Mouse (Mus musculus): ENCODE measurements around the gene Arhgef25. TPM values are rescaled to one million over a fixed set of nuclear protein-coding genes. Genes with fewer than 3 reads are reported as not detected.
"Not testable (repeated sequence)": the region's sequence is repeated elsewhere in the genome, so short reads cannot be mapped to it uniquely, and the experiment has no call there.

Gene Arhgef25
- total RNA-seq, 1 experiment from 2014 or later, result 18.4 TPM

- ATAC-seq (replicated peaks in 1 of 2; ENCODE audit: insufficient read depth in 1 of 2, low FRiP score in 2 of 2, low TSS enrichment in 1 of 2, low read depth in 1 of 2, poor library complexity in 2 of 2, severe bottlenecking in 2 of 2), result peak in 1 of 2 experiments; percentile 30; a peak in 1 of 4 replicates
Measured at GRCm38 (mm10) chr10:127210961-127211405, 21.1 kb upstream of the Arhgef25 start.

- ATAC-seq (replicated peaks in 1 of 2; ENCODE audit: insufficient read depth in 1 of 2, low FRiP score in 2 of 2, low TSS enrichment in 1 of 2, low read depth in 1 of 2, poor library complexity in 2 of 2, severe bottlenecking in 2 of 2), result no peak
Measured at GRCm38 (mm10) chr10:127209928-127210570, 20.2 kb upstream of the Arhgef25 start.

- ATAC-seq (replicated peaks in 1 of 2; ENCODE audit: insufficient read depth in 1 of 2, low FRiP score in 2 of 2, low TSS enrichment in 1 of 2, low read depth in 1 of 2, poor library complexity in 2 of 2, severe bottlenecking in 2 of 2), result no peak
Measured at GRCm38 (mm10) chr10:127208921-127209320, 19.0 kb upstream of the Arhgef25 start.

- ATAC-seq (replicated peaks in 1 of 2; ENCODE audit: insufficient read depth in 1 of 2, low FRiP score in 2 of 2, low TSS enrichment in 1 of 2, low read depth in 1 of 2, poor library complexity in 2 of 2, severe bottlenecking in 2 of 2), result peak in 1 of 2 experiments; percentile 34; a peak in 1 of 4 replicates
Measured at GRCm38 (mm10) chr10:127205373-127205772, 15.5 kb upstream of the Arhgef25 start.

GRCm38 (mm10) chr10:127204589-127204988 is 14.7 kb upstream of the Arhgef25 start:
- no peak for ATAC-seq (replicated peaks in 1 of 2; ENCODE audit: insufficient read depth in 1 of 2, low FRiP score in 2 of 2, low TSS enrichment in 1 of 2, low read depth in 1 of 2, poor library complexity in 2 of 2, severe bottlenecking in 2 of 2)

GRCm38 (mm10) chr10:127203106-127203505 is 13.2 kb upstream of the Arhgef25 start:
- ATAC-seq (replicated peaks in 1 of 2; ENCODE audit: insufficient read depth in 1 of 2, low FRiP score in 2 of 2, low TSS enrichment in 1 of 2, low read depth in 1 of 2, poor library complexity in 2 of 2, severe bottlenecking in 2 of 2), result no peak

- no peak for ATAC-seq (replicated peaks in 1 of 2; ENCODE audit: insufficient read depth in 1 of 2, low FRiP score in 2 of 2, low TSS enrichment in 1 of 2, low read depth in 1 of 2, poor library complexity in 2 of 2, severe bottlenecking in 2 of 2)
Measured at GRCm38 (mm10) chr10:127200279-127200678, 10.4 kb upstream of the Arhgef25 start.

GRCm38 (mm10) chr10:127199474-127199873 is 9.6 kb upstream of the Arhgef25 start:
- ATAC-seq (replicated peaks in 1 of 2; ENCODE audit: insufficient read depth in 1 of 2, low FRiP score in 2 of 2, low TSS enrichment in 1 of 2, low read depth in 1 of 2, poor library complexity in 2 of 2, severe bottlenecking in 2 of 2), result no peak

- no peak for ATAC-seq (replicated peaks in 1 of 2; ENCODE audit: insufficient read depth in 1 of 2, low FRiP score in 2 of 2, low TSS enrichment in 1 of 2, low read depth in 1 of 2, poor library complexity in 2 of 2, severe bottlenecking in 2 of 2)
Measured at GRCm38 (mm10) chr10:127199068-127199467, 9.2 kb upstream of the Arhgef25 start.

GRCm38 (mm10) chr10:127198492-127198891 is 8.6 kb upstream of the Arhgef25 start:
- ATAC-seq (replicated peaks in 1 of 2; ENCODE audit: insufficient read depth in 1 of 2, low FRiP score in 2 of 2, low TSS enrichment in 1 of 2, low read depth in 1 of 2, poor library complexity in 2 of 2, severe bottlenecking in 2 of 2), result no peak

GRCm38 (mm10) chr10:127197505-127198110 is 7.7 kb upstream of the Arhgef25 start:
- no peak for ATAC-seq (replicated peaks in 1 of 2; ENCODE audit: insufficient read depth in 1 of 2, low FRiP score in 2 of 2, low TSS enrichment in 1 of 2, low read depth in 1 of 2, poor library complexity in 2 of 2, severe bottlenecking in 2 of 2)

GRCm38 (mm10) chr10:127197104-127197503 is 7.2 kb upstream of the Arhgef25 start:
- ATAC-seq (replicated peaks in 1 of 2; ENCODE audit: insufficient read depth in 1 of 2, low FRiP score in 2 of 2, low TSS enrichment in 1 of 2, low read depth in 1 of 2, poor library complexity in 2 of 2, severe bottlenecking in 2 of 2), result no peak

- no peak for ATAC-seq (replicated peaks in 1 of 2; ENCODE audit: insufficient read depth in 1 of 2, low FRiP score in 2 of 2, low TSS enrichment in 1 of 2, low read depth in 1 of 2, poor library complexity in 2 of 2, severe bottlenecking in 2 of 2)
Measured at GRCm38 (mm10) chr10:127196392-127196791, 6.5 kb upstream of the Arhgef25 start.

GRCm38 (mm10) chr10:127195328-127196129 is 5.6 kb upstream of the Arhgef25 start, which contains the start of gene Dtx3:
Gene Dtx3 (minus strand): TSS chr10:127195728.
- no peak; a peak in 1 of 4 replicates for ATAC-seq (replicated peaks in 1 of 2; ENCODE audit: insufficient read depth in 1 of 2, low FRiP score in 2 of 2, low TSS enrichment in 1 of 2, low read depth in 1 of 2, poor library complexity in 2 of 2, severe bottlenecking in 2 of 2)

- peak; percentile 27 to 42; a peak in 2 of 4 replicates for ATAC-seq (replicated peaks in 1 of 2; ENCODE audit: insufficient read depth in 1 of 2, low FRiP score in 2 of 2, low TSS enrichment in 1 of 2, low read depth in 1 of 2, poor library complexity in 2 of 2, severe bottlenecking in 2 of 2)
Measured at GRCm38 (mm10) chr10:127194428-127195327, 4.8 kb upstream of the Arhgef25 start.

GRCm38 (mm10) chr10:127193011-127193410 is 3.1 kb upstream of the Arhgef25 start:
- ATAC-seq (replicated peaks in 1 of 2; ENCODE audit: insufficient read depth in 1 of 2, low FRiP score in 2 of 2, low TSS enrichment in 1 of 2, low read depth in 1 of 2, poor library complexity in 2 of 2, severe bottlenecking in 2 of 2), result no peak

- ATAC-seq (replicated peaks in 1 of 2; ENCODE audit: insufficient read depth in 1 of 2, low FRiP score in 2 of 2, low TSS enrichment in 1 of 2, low read depth in 1 of 2, poor library complexity in 2 of 2, severe bottlenecking in 2 of 2), result not testable (repeated sequence)
Measured at GRCm38 (mm10) chr10:127192057-127192328, 2.1 kb upstream of the Arhgef25 start.
